Mouse (Mus musculus) adrenal gland, postnatal 25 days (tissue): ENCODE results near the gene Slc39a10. TPM values are rescaled to one million over a fixed set of nuclear protein-coding genes. Genes with fewer than 3 reads are reported as not detected.
"Not testable (repeated sequence)": the region's sequence is repeated elsewhere in the genome, so short reads cannot be mapped to it uniquely, and the experiment has no call there.

Source experiments
- DNase-seq: peaks from one replicate; pipeline ENCODE4 v3.0.0; 2021; ENCODE audit warnings: mixed read lengths
- total RNA-seq: library from RNA; stranded (reverse); gene quantifications from 2 replicates; pipeline ENCODE4 v1.2.3, GENCODE M21; 2021

The Slc39a10 gene
- total RNA-seq, 1 experiment from 2014 or later, result 27.4 TPM

DNA sequence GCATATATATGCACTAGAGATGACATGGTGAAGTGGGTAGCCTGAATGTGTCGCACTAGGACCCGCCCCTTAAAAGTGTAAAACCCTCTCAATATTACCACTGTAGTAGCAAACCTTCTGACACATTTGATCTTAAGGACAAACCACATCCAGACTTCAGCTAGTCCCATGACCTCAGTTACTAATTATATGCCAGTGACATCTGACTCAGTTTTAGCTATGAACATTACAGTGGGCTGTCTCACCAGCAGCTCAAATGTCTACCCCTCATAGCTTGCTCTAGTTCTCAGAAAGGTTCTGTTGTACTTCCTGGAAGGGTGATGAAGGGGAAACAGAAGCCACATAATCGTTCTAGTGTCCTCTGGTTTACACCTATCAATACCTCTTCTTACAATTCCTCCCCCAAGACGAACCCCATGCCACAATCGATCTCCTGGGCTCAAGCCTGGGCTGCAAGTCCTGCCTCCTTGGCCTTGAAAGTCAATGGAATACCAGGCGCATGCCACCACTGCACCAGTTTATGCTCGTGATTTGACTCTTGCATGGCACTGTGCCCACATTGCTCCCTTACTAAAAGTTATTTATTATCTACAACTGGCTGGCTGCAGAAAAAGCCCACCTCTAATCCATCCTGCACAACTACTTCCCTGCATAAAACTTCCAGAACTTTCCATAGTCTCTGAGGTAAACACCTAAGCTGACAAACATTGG lies 28.3 kb downstream of the Slc39a10 start:
- no peak for DNase-seq

DNA sequence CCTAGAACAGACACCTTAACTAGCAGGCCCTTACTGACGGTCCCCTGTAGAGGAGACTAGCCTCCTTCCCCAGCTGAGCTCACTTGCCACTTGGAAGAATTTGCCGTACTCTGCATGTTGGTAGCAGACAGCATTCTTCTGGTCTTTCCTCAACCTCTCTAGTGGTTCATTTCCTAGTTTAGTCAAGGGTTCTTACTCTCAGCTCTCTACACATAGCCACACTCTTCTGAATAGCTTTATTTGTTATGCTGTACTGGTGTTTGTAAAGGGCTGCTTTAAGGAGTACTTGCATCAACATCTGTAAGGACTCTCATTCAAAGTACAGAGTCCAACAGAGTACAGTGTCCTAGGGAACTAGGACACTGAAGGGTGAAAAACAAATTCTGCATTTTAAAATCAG lies 29.2 kb downstream of the Slc39a10 start:
- DNase-seq, result no peak

- no peak for DNase-seq
Observed at GRCm38 (mm10) chr1:46860082-46860481, 32.6 kb downstream of the Slc39a10 start.

GRCm38 (mm10) chr1:46858579-46858978 lies 34.1 kb downstream of the Slc39a10 start:
- no peak for DNase-seq

DNA sequence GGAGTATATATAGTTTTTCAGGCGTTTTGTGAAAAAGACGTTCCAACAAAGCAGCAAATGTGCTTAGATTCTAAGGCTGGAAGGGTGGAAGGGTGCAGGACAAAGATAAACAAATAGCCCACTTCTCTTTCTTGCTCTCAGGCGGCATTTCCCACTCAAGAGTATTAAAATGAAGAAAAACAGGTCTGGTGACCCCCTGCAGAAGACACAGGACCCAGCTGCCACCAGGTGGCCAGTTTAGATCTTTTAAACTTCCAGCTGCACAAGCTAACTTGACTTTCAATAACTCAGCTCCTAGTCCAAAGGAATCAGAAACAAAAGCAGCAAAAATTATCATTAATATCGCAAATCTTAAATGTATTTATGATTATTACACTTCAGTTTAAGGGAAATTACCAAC lies 36.2 kb downstream of the Slc39a10 start:
- no peak for DNase-seq

GRCm38 (mm10) chr1:46854036-46854900 lies 38.4 kb downstream of the Slc39a10 start:
- DNase-seq, result no peak

DNA sequence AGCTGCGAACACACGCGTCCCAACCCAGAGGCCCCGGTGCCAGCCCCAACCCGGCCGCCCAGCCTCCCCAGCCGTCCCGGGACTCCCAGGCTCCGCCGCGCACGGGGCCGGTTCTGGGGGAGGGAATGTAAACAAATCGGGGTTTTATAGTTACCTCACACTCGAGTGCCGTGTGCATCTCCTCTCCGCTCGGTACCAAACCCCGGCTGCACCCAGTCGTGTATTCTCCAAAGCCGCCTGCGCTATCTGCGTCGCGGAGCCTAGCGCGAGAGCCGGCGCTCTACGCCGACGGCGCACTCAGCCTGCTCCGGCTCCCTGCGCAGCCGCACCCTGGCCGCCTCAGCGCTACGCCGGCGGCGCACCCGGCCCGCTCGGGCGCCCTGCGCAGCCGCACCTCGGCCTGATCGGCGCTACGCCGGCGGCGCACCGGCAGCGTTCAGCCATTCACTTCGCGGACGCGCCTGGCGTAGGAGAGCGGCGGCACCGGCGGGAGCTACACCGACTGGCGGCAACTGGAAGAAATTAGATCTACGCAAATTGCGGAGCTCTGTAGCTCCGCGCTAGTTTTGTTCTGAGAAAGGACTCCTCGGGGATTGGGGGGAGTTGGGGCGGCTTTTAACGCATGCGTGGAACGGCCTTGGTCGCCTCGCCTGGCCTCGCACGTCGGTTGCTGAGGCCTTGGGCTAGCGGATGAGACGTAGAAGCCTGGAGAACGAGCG lies 39.2 kb downstream of the Slc39a10 start:
- peak; percentile 97 for DNase-seq

DNA sequence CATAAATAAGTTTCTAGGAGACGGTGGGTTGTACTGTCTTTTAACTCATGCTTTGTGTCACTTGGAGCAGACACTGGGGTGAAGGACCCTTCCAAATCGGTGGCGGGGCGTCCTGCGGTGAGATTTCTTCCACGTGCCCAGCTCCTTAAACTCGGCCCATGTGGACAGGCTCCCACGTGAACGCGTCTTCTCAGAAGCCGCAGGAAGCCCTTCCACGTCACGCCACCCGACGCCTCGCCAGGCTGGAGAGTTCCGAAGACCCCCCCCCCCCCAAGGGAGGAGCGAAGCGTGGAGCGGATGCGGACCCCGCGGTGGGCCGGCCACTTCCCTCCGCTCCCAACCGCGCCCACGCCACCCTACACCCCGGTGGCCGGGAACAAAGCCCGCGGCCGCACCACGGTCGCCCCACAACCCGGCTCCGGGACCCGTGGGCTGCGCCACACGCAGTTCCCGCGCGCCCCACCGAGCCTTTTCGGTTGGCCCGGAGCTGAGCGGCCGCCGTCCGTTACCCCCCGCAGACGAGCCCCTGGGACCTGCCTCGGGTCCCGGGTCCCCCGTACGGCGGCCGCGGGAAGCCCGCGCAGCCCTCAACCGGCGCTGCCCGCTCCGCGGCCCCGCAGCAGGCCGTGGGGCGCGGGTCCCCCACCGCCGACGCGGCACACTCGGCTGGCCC lies 39.9 kb downstream of the Slc39a10 start:
- peak; percentile 62 for DNase-seq

DNA sequence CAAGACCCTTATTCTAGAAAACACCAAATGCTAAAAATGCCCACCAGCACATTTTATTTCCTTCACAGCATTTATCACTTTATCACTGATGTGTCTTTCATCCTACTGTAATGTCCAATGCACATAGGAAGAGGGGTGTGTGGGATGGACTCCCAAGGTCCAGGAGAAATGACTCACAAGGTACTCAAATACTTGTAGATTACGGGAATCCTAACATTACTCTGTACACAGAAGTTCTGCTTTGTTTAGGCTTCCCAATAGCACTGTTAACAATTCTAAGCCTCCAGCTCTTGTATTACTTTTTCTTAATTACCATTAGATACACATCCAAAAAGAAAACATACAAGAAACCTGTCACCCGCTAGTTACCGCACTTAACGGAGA lies 40.4 kb downstream of the Slc39a10 start:
- DNase-seq, result no peak

DNA sequence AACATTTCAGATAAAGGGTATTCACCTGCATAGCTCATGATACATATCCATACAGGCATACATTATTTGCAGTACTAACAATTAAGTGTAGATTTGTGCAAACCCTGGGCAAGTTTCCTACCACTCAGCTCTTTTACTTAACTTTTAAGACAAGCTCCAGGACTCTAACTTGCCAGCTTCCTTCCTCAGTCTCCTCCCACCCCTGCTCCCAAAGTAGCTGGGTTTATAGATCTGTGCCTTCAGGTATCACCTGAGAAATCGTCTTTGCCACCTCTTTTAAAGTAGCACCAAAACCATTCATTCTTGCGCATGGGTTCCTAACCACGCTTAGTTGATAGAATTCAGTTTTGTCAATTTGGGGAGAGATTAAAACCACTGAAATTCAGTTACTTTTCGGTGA lies 41.1 kb downstream of the Slc39a10 start:
- DNase-seq, result no peak

- peak; percentile 7 for DNase-seq
Observed at GRCm38 (mm10) chr1:46849758-46850157, 42.9 kb downstream of the Slc39a10 start.

GRCm38 (mm10) chr1:46845221-46845620 lies 47.4 kb downstream of the Slc39a10 start:
- DNase-seq, result no peak

DNA sequence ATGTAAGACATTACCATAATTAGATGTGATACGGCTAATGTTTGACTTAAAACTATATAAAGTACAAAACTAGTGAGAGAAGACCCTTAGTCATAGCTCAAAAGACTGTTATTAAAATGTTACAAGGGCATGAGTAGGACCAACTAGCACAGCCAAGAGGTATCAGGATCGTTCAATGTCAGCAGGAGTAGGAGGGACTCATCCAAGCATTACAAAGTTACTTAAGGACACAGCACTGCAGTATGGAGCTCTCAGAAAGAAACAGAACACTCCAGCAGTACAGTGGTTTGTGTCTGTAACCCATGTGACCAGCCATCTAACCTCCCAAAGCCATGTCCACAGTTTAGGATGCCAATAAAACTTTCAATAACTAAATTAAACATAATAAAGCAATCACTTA lies 48.4 kb downstream of the Slc39a10 start:
- no peak for DNase-seq

DNA sequence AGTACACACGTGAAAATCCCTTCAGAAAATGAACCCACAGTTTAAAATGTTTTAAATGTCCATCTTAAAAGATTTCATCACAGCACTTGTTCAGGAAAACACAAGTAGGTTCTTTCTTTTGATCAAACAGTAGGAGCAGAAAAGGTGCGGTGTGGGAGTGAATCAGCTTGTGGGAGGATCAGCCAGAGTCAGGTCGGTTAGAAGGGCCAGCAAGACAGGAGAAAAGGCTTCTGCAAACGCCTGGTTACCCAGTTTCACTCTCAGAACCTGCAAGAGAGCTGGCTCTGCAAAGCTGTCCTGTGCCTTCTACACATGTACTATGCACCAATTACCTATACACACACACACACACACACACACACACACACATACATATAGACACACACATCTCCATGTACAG lies 49.2 kb downstream of the Slc39a10 start:
- no peak for DNase-seq

DNA sequence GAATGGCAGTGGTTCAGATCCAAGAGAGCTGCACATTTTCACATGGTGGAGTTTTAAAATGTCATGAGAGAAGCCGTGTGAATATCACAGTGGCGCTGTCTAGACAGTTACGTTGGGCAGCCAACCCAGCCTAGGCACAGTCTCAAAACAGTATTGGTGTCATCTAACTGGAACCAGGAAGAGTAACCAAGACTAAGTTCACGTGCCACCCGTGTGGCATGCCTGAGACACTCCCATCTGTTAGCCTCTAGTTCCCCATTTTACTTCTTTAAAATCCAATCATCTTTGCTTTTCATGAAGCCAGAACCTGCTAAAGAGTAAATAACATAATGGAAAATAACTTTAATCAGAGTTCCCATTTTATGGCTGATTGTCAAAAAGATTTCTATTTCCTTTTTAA lies 60.7 kb downstream of the Slc39a10 start:
- DNase-seq, result no peak

GRCm38 (mm10) chr1:46830066-46830843 lies 62.4 kb downstream of the Slc39a10 start:
- DNase-seq, result no peak

DNA sequence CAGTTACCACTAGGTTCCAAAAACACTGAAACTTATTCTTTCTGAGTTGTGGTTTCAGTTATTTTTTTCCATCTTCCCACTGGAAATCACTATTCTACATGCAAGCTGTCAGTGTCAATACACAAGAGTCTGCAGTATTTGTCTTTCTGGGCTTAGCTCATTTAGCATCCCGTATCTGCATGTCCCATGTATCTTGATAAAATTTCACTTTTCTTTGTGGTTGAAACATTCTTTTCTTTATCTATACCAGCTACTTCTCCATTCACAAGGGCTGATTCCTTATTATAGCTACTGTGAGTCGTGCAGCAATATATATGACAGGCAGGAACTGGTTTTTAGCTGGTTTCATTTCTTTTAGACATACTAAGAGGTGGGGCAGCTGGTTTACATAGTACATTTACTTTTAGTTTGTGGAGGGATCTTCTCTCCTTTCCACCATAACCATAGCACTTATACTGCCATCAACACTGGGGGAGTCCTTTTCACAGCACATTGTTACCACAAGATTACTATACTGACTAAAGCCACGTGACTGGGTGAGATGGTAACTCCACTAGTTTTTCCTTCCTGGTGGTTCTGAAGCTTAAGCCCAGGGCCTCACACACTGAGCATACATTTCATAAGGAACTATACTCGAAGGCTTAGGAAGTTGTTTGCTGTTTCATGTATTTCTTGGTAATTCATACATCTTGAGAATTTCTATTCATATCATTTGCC lies 70.2 kb downstream of the Slc39a10 start:
- DNase-seq, result no peak

DNA sequence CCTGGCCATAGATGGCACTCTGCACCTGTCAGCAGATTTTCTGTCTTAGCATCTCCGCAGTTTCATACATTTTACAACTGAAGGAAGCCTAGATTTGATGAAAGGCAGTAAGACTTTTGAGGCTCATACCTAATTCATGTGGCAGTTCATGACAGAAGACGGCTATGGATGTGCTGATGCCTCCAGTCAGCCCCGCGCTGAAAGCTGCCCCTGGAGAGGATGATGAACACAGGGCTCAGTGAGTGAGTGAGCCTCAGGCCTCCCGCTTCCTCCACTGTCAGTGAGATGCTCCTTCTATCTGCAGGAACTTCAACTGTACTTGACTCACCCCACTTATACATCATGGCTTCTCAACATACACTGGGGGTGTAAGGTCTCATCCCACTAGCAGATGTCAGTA lies 74.7 kb downstream of the Slc39a10 start:
- no peak for DNase-seq

GRCm38 (mm10) chr1:46808630-46809029 lies 84.0 kb downstream of the Slc39a10 start:
- DNase-seq, result not testable (repeated sequence)

DNA sequence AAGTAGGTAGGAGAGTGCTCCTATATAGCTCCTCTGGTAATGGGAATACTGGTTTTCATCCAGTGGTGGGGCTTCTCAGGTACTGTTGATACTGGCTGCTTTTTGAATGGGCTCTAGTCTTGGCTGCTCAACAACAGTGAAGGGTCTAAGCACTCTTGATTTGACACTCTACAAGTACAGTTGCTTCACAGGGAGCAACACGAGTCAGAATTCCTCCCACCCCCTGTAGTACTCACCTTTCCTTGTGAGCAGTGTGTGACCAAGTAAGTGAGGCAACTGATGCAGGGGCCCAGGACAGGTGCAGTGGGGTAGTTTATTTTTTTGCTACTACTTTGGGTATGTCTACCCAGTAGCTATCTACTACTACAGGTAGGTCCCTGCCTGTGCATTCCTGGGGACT lies 87.6 kb downstream of the Slc39a10 start:
- no peak for DNase-seq

- DNase-seq, result not testable (repeated sequence)
Observed at GRCm38 (mm10) chr1:46782227-46782626, 110.4 kb downstream of the Slc39a10 start.
